Mouse (Mus musculus) urinary bladder, postnatal 4 days (tissue): ENCODE results near the gene Utrn.

Source experiments
- DNase-seq, 2 experiments: peaks; one replicate each; pipeline ENCODE4 v3.0.0; 2021 to 2022; ENCODE audit warnings: low spot score in 2 of 2

The Utrn gene

DNA sequence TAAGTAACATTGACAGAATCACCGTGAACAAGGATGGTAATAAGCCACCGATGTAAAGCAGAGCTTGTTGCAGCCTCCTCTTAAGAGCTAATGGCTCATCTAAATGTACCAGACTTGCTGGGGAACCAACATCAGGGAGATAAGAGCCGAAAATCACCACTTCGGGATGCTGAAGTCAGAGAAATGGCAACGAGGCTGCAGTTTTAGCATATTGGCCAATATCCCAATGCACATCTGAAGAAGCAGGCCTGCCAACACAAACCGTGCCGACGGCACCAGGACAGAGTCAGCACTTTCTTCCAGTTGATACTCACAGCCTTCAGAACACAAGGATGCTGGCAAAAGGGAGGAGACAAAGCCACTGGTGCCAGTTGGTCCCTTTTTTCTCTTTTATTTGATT lies 442.3 kb downstream of the Utrn start:
- no peak for DNase-seq

DNA sequence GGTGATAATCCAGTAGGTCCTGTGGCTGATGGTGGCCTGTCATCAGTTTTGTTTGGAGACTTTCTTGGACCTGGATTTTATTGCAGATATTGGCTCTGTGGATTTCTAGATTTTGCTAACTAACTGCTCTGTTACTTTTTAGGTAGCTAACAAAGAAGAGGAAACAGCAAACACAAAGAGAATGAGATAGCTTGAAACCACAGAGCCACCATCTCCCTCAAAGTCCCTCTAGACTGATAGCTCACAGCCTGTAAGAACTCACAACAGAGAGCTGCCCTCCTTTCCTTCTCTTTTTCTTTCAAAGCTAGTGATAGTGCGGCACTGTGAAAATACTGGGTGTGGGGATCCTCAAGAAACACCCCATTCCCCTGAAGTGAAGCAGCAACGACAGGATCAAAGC lies 444.2 kb downstream of the Utrn start:
- no peak for DNase-seq

DNA sequence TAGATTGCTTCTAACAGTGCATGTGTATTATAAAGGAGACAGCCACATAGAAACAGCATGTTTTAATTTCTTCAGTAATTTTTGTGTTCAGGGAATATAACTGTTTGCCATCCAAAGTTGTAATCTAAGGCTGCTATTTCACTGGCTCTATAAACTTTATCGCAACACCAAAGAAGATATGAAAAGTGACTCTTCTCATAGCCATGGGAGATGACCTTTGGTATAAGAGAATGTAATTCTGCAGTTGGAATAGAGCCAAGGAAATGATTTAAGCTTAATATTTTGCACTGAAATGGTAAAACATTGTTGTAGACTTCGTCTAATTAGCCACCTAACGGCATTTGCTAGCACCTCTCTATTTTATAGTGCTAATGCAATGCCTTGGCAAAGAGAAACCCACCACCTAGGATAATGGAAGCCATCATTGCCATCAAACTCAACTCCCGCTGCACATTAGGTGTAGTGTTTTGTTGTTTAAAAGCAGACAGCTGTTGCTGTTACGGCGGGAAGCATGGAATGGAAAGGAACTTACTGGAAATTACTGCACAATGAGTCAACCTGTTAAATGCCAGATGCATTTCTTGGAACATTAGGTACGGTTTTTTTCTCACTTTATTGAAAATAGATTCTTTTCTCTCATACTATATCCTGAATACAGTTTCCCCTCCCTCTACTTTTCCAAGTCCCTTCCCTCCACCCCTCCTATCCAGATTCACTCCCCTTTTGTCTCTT lies 445.0 kb downstream of the Utrn start:
- DNase-seq: no peak

DNA sequence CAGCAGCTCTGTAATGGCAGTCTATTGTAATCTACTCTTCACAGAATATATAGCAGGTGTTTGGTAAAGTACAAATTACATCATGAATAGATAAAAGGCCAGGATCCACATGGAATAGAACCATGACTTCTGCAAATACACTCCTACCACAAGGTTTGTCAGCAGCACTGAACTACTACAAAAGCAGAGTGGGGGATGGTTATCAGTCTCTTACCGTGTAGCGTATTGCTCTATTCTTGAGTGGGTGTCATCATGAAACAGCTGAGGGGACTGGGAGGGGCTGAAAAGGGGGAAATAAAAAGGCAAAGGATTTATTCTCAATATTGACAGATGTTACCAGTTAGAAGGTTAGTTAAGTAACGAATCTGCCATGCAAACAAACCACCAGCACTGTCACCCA lies 454.2 kb downstream of the Utrn start:
- no peak for DNase-seq

DNA sequence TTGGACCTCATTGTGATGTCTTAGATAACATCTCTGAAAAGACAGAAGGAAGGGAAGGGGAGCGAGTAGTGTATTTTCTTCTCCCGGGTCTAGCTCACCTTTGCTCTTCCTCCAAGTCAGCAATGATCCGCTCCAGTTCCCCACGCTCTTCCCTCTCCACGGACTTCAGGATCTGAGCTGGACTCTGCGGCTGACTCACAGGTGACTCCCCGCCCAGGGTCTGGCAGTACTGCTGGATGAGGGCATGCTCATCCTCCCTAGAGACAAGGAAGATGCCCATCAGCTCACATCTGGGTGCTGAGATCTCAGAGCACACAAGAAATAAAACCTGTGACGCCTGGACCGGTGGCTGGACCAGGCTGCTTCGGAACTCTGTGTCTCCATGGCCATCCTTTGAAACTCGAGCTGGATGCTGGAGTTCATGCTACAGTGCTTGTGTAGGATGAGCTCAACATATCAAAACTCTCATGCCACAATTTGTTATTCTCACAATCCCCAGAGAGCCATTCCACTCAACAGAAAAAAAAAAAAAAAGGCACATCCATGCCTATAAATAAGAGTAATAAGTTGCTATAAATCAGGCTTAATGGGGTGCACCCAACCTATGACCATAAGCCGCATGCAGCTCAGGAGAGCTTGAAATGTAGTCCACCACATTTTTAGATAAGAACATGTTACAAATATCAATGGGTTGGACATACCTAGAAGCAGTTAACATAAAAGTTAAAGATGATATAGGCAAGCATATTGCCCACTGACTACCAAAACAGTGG lies 462.6 kb downstream of the Utrn start:
- DNase-seq: no peak

DNA sequence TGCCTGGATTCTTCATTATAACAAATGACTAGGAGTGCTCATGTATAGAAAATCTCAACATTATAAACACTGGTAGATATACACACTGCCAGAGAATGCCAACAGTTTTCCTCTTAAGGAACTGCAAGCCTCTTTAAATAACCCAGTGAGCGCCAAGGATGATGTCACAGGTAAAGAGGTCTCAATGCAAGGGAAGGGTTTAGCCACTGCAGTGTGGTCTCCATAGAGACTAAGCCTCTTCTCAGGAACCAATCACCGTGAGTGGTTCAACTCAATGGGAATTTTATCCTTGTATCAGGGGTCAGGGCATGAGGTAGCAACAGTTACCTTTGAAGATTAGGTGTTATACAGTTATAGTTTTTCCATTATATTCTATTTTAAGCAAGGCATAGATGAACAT lies 469.7 kb downstream of the Utrn start:
- no peak for DNase-seq

DNA sequence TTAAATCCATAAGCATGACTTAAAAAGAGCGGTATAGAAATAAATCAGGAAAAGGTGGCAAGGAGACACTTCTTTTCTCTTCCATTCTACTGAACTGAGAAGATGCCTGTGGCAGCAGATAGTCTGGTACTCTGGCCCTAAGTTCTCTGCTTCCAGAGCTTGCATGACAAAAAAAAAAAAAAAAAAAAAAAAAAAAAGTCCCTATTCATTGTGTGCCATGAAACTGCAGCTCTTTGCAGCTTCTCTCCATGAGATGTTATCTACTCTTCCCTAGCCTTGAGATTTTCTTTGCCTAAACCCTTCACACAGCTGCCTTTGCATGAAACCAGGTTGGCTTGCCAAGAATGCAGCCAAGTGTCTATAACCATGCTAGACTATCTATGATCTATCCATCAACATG lies 489.0 kb downstream of the Utrn start:
- no peak for DNase-seq

DNA sequence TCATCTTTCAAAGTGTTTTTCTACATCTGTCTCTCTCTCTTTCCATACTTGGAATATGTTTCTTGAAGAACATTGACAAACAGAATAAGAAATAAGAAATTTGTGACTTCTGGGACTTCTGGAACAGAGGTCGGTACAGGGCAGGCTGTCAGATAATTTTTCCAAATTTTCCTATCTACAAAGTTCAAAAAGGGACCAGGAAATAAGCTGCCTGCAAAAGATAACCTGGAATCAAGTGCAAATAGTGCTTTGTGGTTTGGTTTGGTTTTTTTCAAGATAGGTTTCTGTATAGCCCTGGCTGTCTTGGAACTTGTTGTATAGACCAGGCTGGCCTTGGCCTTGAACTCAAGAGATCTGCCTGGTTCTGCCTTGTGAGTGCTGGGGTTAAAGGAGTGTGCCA lies 490.0 kb downstream of the Utrn start:
- no peak for DNase-seq

DNA sequence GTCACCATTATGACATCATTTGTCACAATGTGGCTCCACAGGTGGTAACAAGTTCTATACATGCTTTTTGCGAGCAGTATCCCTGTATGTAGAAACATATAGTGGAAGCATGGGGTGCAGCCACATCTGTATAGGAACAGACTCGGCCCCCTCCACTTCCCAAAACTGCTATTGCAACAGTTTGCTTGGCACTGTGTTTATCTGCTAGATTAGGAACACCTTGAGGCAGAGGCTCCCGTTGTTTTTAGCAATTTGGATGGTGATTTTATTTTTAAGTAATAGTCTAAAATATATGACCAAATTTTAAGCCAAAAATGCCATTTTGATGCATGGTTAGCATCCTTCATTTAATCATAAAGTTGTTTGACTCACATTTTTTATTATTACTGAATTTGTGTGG lies 491.4 kb downstream of the Utrn start:
- no peak for DNase-seq

DNA sequence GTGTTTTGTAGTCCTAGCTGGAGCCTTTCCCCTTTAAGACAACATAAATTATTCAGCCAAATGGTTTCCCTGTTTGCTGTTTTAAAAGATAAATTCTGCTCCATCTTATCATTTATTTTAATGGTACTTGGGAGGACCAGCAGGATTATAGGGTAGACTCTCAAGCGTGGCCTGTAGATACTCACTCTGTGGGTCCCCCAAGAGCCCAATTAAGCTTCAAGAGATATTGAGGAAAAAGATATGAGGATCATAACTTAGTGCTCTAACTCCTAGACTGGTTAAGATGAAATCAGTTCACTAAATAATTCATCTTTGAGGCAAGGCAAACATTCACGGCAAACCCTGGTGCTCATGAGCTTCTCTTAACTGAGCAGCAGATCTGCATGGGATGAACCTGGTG lies 493.1 kb downstream of the Utrn start:
- no peak for DNase-seq

DNA sequence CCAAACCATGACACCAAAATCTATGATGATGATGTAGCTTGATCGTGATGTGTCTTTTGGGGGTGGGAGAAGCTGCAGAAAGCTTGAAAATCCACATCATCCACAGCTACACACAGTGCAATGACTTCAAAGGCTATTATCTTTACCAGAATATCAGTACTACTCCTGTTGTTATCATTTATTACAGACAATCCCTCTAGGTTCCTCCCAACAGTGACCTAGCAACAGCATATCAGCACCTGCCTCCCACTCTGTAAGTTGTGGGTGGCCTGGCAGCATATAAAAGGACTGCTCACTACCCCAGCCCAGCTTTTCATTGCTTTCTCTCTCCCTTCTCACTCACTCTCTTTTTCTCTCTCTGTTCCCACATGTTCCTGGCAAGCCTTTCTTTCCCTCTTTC lies 494.4 kb downstream of the Utrn start:
- no peak for DNase-seq

DNA sequence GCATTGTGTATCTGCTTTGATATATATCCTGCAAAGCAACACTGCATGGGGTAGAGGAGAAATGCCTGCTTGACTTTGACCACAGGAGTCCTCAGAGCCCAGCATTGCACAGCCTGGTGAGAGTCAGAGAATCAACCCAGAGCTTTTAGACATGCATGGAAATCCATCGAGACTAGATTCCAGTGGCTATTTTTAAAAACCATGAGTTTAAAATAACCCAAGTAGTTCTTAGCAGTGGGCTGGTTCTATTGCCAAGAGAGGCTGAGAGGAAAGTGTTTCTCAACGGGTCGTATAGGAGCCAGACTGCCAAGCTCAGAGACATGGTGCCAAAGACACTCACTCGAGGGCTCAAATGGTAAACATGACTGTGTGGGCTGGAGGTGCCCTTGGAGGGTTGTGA lies 514.6 kb downstream of the Utrn start:
- no peak for DNase-seq

DNA sequence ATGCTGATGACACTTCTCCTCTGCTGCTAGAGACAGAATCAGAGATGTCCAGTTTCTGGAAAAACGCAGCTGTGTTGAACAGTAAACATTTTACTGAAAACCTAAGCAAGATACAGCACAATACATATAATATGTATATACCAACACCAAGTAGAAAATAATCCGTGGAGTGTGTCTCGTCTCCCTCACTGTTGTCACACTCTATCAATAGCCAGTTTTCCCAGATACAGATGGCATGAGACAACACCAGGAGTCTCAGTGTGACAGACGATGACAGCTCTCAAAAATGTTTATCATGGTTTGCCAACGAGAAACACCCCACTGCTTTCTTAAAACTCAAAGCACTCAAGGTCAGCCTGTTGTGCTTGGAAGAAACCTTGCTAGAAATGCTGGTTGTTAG lies 515.1 kb downstream of the Utrn start:
- no peak for DNase-seq

DNA sequence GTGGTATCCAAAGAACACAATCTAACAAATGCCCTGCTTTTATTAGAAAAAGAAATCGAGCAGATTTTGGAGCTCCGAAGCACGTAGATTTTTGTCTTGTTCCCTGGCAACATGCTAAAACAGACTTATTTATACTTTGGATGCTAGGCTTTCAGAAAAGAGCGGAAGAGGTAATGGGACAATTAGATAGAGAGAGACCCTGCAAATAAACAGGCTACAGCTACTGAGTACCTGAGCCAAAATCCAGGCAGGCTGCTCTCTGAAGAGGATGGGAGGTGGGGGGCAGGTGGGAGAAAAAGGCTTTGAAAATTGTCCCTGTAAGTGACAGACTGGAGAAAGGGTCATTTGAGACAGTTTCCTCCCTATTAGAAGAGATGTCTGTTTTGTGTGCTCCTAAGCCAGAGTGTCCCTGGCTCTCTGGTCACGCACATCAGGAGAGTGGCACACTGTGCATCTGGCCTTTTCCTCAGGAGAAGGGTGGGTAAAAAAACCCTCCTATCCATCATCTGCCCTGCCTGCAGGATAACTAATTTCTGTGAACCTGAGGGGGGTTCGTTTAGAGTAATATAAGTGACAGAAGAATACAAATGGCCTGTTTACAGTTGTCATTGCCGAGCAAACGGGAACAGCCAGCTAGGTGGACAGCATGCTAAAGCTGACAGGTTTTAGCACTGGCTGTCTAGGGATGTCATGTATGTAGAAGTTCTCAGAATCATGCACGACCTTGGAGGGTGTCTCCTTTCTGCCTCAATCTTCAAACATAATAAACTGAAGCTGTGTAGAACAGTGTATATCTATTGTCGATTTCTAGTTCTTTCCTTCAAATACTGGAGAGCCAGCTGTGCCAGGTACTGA lies 529.2 kb downstream of the Utrn start:
- no peak for DNase-seq

DNA sequence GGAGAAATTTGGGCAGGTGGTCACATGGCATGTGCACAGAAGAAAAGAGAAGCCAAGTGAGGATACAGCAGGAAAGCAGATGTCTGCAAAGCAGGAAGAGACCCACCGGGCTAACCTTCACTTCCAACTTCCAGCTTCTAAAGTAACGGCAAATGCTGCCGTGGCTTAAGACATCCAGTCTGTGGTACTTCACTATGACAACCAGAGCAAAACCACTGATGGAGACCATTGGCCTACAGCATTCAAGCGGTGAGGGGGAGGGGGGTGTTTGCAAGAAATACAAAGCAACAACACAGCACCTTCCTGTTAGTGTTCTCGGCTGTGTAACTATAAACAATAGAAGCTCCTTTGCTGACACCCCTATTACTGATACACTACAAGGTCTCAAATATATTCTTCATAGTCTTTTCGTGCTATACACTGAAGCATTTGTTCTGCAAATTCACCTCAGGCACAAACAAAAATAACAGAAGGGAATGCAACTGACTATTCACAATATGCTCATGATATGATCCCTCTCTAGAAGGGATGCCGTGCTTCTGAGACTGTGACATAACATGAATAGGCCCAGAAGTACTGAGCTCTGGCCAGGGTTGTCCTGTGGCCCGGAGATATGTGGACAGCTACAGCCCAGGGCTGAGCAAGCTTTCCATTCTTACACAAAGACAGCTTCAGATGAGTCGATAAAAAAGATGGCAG lies 530.0 kb downstream of the Utrn start:
- no peak for DNase-seq
